Mouse (Mus musculus): ENCODE data around the gene Cnksr2. TPM values are rescaled to one million over a fixed set of nuclear protein-coding genes. Genes with fewer than 3 reads are reported as not detected.

Cnksr2 gene
- polyA plus RNA-seq (2015; fragmentation: Nextera tagmentation; extraction: Ambion mirVana), result 0.02 TPM in 1 of 2 replicates, not detected in the other

- H3K4me2 ChIP-seq (ENCODE audit: low read depth, low read length), result peak within 1 kb of the TSS; percentile 73
- H3K4me1 ChIP-seq (ENCODE audit: insufficient read depth), result no peaks in the 10 kb centered on the region
- H3K9ac ChIP-seq (replicated peaks), result no peak within 1 kb of the TSS
- H3K9me3 ChIP-seq (ENCODE audit: low read length), result no peaks in the 10 kb centered on the region
- H3K27ac ChIP-seq (ENCODE audit: low read depth), result no peak within 1 kb of the TSS
- TF ChIP-seq CTCF (IDR thresholded peaks at IDR 0.05; ENCODE audit: low read depth) (no peak), EP300 (IDR thresholded peaks at IDR 0.05; ENCODE audit: low read depth) (no peak)
- peak within 1 kb of the TSS; percentile 45 for H3K4me3 ChIP-seq (ENCODE audit: low read depth, low read length)
- H3K36me3 ChIP-seq (replicated peaks; ENCODE audit: insufficient read depth, low read length), result no peaks in the 10 kb centered on the region
- no peak; the same call in 1 of the 2 replicates for ATAC-seq
- peaks cover 22% of the 10 kb centered on the region for H3K27me3 ChIP-seq (ENCODE audit: insufficient read depth, low read length)
- 11% methylated on average over 21 of the region's 99 CpGs for WGBS (ENCODE audit: insufficient replicate concordance)
- peak; percentile 15 for DNase-seq
Measured at GRCm38 (mm10) chrX:158043057-158043843, at the start of gene Cnksr2. TSS of gene Cnksr2 (minus strand) at chrX:158043294.

- no peak for ATAC-seq
- WGBS (ENCODE audit: insufficient replicate concordance), result 27% methylated on average over 13 of the region's 13 CpGs
- H3K4me3 ChIP-seq (ENCODE audit: low read depth, low read length), result peak overlapping the region; percentile 45
Measured at GRCm38 (mm10) chrX:158043844-158044140, 698 bp upstream of the Cnksr2 start.

GRCm38 (mm10) chrX:158042255-158043056, 638 bp downstream of the Cnksr2 start:
- no peaks in the 10 kb centered on the region for H3K4me1 ChIP-seq (ENCODE audit: insufficient read depth)
- DNase-seq (peak; percentile 12), ATAC-seq (no peak)
- H3K27ac ChIP-seq (ENCODE audit: low read depth), result no peak overlapping the region
- H3K36me3 ChIP-seq (replicated peaks; ENCODE audit: insufficient read depth, low read length), result no peaks in the 10 kb centered on the region
- H3K9me3 ChIP-seq (ENCODE audit: low read length), result no peaks in the 10 kb centered on the region
- H3K9ac ChIP-seq (replicated peaks), result no peak overlapping the region
- H3K27me3 ChIP-seq (ENCODE audit: insufficient read depth, low read length), result peaks cover 22% of the 10 kb centered on the region
- peak overlapping the region; percentile 45 for H3K4me3 ChIP-seq (ENCODE audit: low read depth, low read length)
- H3K4me2 ChIP-seq (ENCODE audit: low read depth, low read length), result peak overlapping the region; percentile 73
- TF ChIP-seq EP300 (IDR thresholded peaks at IDR 0.05; ENCODE audit: low read depth) (no peak), CTCF (IDR thresholded peaks at IDR 0.05; ENCODE audit: low read depth) (no peak)
- 14% methylated on average over 47 of the region's 62 CpGs for WGBS (ENCODE audit: insufficient replicate concordance)

More at GRCm38 (mm10) chrX:158043844-158044140, 698 bp upstream of the Cnksr2 start:
- DNase-seq, result no peak
- H3K4me2 ChIP-seq (ENCODE audit: low read depth, low read length), result peak overlapping the region; percentile 73
- no peak overlapping the region for H3K27ac ChIP-seq (ENCODE audit: low read depth)
- no peaks in the 10 kb centered on the region for H3K9me3 ChIP-seq (ENCODE audit: low read length)
- H3K27me3 ChIP-seq (ENCODE audit: insufficient read depth, low read length), result peaks cover 22% of the 10 kb centered on the region
- H3K36me3 ChIP-seq (replicated peaks; ENCODE audit: insufficient read depth, low read length), result no peaks in the 10 kb centered on the region
- H3K9ac ChIP-seq (replicated peaks), result no peak overlapping the region
- TF ChIP-seq EP300 (IDR thresholded peaks at IDR 0.05; ENCODE audit: low read depth) (no peak), CTCF (IDR thresholded peaks at IDR 0.05; ENCODE audit: low read depth) (no peak)
- no peaks in the 10 kb centered on the region for H3K4me1 ChIP-seq (ENCODE audit: insufficient read depth)

- no peak for TF ChIP-seq EP300 (IDR thresholded peaks at IDR 0.05; ENCODE audit: low read depth)
- no peak for TF ChIP-seq CTCF (IDR thresholded peaks at IDR 0.05; ENCODE audit: low read depth)
- ATAC-seq, result no peak
- Histone ChIP-seq H3K27me3 (ENCODE audit: insufficient read depth, low read length) (peaks cover 22% of the 10 kb centered on the region), H3K4me1 (ENCODE audit: insufficient read depth) (no peaks in the 10 kb centered on the region), H3K36me3 (replicated peaks; ENCODE audit: insufficient read depth, low read length) (no peaks in the 10 kb centered on the region), H3K4me2 (ENCODE audit: low read depth, low read length) (no peak overlapping the region), H3K9ac (replicated peaks) (no peak overlapping the region), H3K27ac (ENCODE audit: low read depth) (no peak overlapping the region), H3K9me3 (ENCODE audit: low read length) (no peaks in the 10 kb centered on the region), H3K4me3 (ENCODE audit: low read depth, low read length) (no peak overlapping the region)
- WGBS (ENCODE audit: insufficient replicate concordance), result 21% methylated on average over 7 of the region's 7 CpGs
- no peak for DNase-seq
Measured at GRCm38 (mm10) chrX:158041703-158042102, 1.4 kb downstream of the Cnksr2 start.

GRCm38 (mm10) chrX:157951698-157952097, 91.4 kb downstream of the Cnksr2 start:
- H3K36me3 ChIP-seq (replicated peaks; ENCODE audit: insufficient read depth, low read length), result no peaks in the 10 kb centered on the region
- ATAC-seq, result no peak
- no peaks in the 10 kb centered on the region for H3K27me3 ChIP-seq (ENCODE audit: insufficient read depth, low read length)
- H3K4me1 ChIP-seq (ENCODE audit: insufficient read depth), result no peaks in the 10 kb centered on the region
- no peak overlapping the region for H3K27ac ChIP-seq (ENCODE audit: low read depth)
- no peak for DNase-seq
- H3K4me2 ChIP-seq (ENCODE audit: low read depth, low read length), result no peak overlapping the region
- TF ChIP-seq CTCF (IDR thresholded peaks at IDR 0.05; ENCODE audit: low read depth), result peak; percentile 58
- no peak for TF ChIP-seq EP300 (IDR thresholded peaks at IDR 0.05; ENCODE audit: low read depth)
- H3K9me3 ChIP-seq (ENCODE audit: low read length), result no peaks in the 10 kb centered on the region
- no peak overlapping the region for H3K9ac ChIP-seq (replicated peaks)
- no peak overlapping the region for H3K4me3 ChIP-seq (ENCODE audit: low read depth, low read length)

- H3K4me1 ChIP-seq (ENCODE audit: insufficient read depth), result no peaks in the 10 kb centered on the region
- WGBS (ENCODE audit: insufficient replicate concordance), result 57% methylated on average over 1 of the region's 1 CpGs
- H3K27ac ChIP-seq (ENCODE audit: low read depth), result no peak overlapping the region
- no peak overlapping the region for H3K4me3 ChIP-seq (ENCODE audit: low read depth, low read length)
- ATAC-seq (no peak), DNase-seq (no peak)
- H3K27me3 ChIP-seq (ENCODE audit: insufficient read depth, low read length), result no peaks in the 10 kb centered on the region
- no peak overlapping the region for H3K4me2 ChIP-seq (ENCODE audit: low read depth, low read length)
- no peaks in the 10 kb centered on the region for H3K36me3 ChIP-seq (replicated peaks; ENCODE audit: insufficient read depth, low read length)
- no peak for TF ChIP-seq EP300 (IDR thresholded peaks at IDR 0.05; ENCODE audit: low read depth)
- TF ChIP-seq CTCF (IDR thresholded peaks at IDR 0.05; ENCODE audit: low read depth), result no peak
- no peak overlapping the region for H3K9ac ChIP-seq (replicated peaks)
- H3K9me3 ChIP-seq (ENCODE audit: low read length), result no peaks in the 10 kb centered on the region
Measured at GRCm38 (mm10) chrX:157949256-157949655, 93.8 kb downstream of the Cnksr2 start.

Measured in liver, postnatal 0 days (tissue).